Mouse (Mus musculus) left cerebral cortex, postnatal 36 days (tissue): Measurements from ENCODE around the gene Ocel1. TPM values are rescaled to one million over a fixed set of nuclear protein-coding genes. Genes with fewer than 3 reads are reported as not detected.
A peak's percentile ranks its signal among the peaks of the same experiment; 100 is the strongest.

Experiments
- DNase-seq, 2 experiments: peaks; one replicate each; pipeline ENCODE4 v3.0.0; 2021 to 2022; ENCODE audit warnings: low spot score in 2 of 2, mixed read lengths in 1 of 2
- intact Hi-C: fragments of 180-260 bp; cut with DNase I; formaldehyde crosslinking; loops from one replicate; pipeline ENCODE4 v1.15.1; 2025
- total RNA-seq, 2 experiments: library from RNA; stranded (reverse); gene quantifications; 2 replicates each; pipeline ENCODE4 v1.2.3; 2021

Ocel1 gene
- total RNA-seq, 2 experiments from 2014 or later, result 15.4 to 18.1 TPM

DNA sequence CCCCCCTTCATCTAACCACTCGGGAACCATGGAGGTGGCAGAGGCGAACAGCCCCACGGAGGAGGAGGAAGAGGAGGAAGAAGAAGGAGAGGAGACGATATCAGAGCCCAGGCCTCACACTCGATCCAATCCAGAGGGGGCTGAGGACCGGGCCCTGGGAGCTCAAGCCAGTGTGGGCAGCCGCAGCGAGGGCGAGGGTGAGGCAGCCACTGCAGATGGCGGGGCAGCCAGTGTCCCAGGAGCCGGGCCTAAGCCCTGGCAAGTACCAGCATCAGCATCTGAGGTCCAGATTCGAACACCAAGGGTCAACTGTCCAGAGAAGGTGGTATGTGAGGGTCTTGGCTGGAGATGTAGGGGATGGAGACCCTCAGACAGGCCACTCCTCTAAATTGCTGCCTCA lies 26.6 kb downstream of the Ocel1 start:
- intact Hi-C loops, result loop anchor here (5.0 kb wide), 1 partner anchor 825 kb away; no protein-coding TSS in a partner anchor
- DNase-seq, result no peak

DNA sequence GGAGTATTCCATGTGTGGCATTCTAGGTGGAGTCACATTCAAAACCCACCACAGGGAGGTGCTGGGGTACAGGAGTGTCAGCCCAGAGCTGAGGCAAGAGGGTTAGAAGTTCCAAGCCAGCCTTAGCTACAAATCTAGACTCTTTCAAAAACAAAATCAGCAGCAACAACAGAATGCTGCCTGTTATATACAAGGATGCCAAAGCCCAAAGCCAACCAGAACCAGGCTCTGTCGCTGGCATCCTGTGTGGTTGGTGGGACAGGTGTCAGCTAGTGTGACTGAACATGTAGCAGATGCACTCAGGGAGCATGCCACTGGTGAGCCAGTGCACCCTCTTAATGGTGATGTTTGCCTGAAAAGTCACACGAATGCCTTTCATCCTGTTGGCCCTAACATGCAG lies 29.7 kb downstream of the Ocel1 start:
- intact Hi-C loops, result no loop called here
- no peak for DNase-seq

DNA sequence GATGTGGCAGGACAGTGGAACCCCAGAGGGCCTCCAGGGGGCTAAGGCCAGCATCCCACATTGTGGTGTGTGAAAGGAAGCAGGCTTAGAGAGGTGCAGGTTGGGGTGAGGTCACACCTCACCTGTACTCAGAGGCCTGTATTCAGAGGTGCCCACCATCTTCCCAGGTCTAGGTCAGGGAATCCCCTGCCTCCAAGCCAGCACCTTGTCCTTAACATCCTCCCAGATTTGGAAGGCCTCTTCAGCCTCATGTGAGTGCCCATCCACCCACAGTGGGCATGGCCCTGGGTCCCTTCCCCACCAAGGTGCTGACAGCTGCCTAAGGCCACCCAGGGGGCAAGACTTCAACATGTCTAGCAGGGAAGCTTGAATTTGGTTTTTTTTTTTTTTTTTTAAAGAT lies 30.4 kb downstream of the Ocel1 start:
- DNase-seq, result no peak
- intact Hi-C loops, result no loop called here

DNA sequence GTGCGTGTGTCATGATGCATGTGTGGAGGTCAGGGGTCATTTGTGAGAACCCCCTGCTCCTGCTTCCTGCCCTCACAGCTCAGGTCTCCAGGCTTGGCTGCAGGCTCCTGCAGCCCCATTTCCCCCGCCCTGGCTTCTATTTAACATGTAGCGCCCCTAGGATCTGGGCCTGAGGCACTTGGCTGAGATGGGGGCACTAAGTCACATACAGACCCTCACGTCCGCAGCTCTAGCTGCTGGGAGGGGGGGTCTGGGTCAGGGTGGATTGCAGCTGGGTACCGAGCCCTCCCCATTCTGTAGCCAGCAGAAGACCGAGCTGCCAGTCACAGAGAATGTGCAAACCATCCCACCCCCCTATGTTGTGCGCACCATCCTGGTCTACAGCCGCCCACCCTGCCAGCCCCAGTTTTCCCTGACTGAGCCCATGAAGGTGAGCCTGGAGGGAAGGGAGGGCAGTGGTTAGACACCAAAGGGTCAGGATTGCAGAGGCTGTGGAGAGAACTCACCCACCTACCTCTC lies 31.4 kb downstream of the Ocel1 start:
- intact Hi-C loops, result no loop called here
- no peak for DNase-seq

DNA sequence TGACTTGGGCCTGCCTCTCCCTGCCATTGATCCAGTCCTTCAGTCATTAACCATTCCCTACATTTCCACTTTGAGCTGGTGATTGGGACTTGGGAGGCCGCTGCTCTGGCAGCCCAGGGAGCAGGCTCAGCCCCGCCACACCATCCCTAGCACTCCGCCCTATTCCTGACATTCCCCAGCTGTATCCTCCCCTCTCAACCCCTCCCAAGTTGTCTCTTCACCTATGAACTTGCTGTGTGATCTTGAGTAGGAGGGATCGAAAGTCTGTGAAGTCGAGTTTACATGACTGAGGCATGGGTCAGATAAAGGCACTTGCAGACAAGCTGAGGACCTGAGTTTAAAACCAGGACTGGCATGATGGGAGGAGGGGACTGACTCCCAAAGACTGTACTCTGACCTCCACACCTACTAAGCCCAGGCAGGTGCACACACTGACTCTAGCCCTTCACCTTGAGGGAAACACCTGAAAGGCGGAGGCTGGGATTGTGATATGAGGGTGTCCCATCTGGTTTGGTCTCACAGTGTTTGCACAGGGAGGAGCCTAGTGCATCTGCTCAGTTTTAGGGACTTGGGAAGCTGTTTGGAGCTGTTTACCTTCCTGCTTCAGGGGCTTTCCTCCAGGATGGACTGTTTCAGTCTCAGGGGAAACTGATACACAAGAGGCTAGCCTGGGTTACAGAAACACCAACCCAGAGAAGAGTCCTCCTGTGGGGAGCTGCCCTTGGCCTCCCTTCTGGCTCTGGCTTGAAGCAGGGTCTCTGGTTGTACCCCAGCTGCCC lies 32.2 kb downstream of the Ocel1 start:
- intact Hi-C loops, result no loop called here
- no peak for DNase-seq

DNA sequence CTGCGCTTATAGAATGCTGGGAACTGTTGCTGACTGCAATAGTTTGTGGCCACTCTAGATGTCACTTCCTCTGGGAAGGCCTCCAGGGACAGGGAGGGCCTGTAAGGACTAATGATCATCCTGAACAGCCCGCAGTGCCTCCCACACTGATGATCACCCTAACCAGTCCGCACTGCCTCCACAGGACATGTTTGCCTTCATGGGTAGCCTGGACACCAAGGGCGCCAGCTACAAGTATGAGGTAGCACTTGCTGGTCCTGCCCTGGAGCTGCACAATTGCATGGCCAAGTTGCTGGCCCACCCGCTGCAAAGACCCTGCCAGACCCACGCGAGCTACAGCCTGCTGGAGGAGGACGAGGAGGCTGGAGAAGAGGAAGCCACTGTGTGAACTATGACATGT lies 32.9 kb downstream of the Ocel1 start:
- DNase-seq, result no peak
- intact Hi-C loops, result no loop called here

DNA sequence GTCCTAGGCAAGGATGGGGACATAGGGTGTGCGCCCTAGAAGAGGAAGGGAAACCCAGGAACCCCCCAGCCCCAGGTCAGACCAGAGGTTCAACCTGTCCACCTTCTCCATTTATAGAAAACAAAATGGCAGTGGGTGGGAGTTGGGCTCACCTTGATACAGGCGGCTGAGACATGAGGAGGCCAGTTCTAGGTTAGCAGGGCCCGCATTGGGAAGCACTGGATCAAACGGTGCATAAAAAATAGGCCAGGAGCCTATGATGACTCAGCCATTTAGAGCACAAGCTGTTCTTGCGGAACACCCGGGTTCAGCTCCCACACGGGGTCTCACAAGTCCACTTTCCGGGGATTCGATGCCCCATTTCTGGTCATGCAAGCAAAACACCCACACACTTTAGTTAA lies 33.9 kb downstream of the Ocel1 start:
- intact Hi-C loops, result no loop called here
- DNase-seq, result no peak

DNA sequence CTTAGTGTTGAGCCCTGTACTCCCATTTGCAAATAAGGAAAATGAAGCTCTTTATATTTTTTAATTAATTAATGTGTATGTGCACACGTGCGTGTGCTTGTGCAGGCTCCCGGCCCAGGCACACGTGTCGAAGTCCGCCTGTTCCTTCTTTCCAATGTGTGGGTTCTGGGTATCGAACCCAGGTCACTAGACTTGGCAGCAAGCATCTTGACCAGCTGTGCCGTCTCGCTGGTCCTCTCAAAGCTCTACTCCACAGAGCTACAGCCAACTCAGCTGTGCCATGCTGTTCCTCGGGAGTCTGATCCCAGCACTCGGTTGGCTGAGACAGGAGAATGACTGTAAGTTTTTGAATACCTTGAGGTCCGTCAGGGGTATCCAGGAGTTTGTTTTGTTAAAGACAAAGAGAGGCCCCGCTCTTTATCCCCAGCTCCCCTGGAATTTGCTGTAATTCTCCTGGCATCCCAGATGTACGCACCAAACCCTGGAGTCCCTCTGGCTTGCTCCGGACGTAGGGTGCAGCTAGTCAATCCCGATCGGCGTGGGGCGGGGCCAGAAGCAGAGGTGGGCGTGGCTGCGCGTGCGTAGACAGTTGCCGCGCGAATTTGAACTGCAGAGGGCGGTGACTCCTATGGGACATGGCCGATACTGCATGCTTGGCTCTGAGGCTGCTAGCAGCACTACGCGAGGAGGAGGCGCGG lies 34.5 kb downstream of the Ocel1 start, which contains the start of gene Ankle1:
Gene Ankle1 (plus strand): TSS at position 610 of the 698 bp plus-strand sequence.
- intact Hi-C loops, result no loop called here
- DNase-seq, result peak; percentile 90 to 91

DNA sequence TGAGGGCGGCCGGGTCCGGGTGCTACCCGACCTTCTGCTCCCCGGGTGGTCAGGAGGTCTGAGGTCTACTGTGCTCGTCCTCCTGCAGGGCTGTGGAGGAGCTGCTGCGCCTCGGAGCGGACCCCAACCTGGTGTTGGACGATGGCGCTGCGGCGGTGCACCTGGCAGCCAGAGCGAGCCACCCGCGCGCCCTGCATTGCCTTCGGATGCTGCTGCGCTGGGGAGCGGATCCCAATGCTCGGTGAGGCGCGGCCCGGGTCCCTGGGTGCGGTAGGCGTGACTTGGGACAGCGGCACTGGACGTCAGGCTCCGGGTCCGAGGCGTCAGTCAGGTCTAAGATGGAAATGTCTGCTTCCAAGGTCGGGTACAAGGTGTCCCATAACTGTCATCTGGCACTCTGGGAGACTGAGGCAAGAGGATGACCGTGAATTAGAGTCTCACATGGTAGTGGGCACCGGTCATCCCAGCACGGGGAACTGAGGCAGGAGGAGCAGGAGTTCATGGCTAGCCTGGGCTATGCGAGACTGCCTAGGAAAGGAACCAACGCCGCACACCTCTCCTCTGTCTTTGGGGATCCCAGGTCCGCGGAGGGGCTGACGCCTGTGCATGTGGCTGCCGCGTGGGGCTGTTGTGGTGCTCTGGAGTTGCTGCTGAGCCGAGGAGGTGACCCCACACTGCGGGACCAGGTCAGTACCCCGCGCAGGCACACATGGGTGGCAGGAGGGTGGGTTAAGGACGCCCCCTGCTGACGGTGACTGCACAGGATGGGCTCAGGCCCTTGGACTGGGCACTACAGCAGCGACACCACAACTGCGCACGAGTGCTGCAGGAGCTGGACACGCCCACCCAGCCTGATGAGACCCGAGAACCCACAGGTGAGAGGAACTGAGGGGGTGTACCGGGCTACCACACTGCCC lies 35.3 kb downstream of the Ocel1 start:
- DNase-seq, result no peak
- intact Hi-C loops, result no loop called here

DNA sequence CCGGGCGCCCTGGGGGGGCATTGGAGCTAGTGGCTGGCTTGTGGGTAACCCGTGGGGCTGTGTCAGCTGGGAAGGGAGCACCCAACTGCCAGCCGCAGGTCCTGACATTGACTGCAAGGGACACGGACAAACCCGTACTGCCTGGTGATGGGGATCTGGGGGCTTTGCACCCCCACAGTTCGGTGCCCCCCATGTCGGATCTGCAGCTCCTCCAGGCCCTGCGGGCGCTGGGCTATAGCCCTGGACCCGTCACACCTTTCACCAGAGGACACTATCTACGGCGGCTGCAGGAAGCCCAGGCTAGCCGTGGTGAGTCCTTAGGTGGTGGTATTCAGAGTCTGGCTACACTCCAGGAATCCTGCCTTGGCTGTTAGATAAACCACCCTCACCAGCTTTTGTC lies 36.3 kb downstream of the Ocel1 start:
- no peak for DNase-seq
- intact Hi-C loops, result no loop called here

DNA sequence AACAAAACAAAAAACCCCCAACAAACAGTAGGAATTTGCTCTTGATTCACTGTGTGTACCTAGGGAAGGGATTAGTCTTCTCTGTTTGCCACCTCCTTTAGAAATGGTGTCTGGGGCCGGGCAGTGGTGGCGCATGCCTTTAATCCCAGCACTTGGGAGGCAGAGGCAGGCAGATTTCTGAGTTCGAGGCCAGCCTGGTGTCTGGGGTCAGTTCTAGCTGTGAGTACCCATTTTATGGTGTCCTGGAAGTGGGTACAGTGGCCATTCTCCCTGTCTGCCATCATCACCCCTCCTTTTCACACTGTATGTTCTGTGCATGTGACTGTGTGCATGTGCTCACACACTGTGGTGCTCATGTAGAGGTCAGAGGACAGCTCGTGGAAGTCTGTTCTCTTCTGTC lies 37.1 kb downstream of the Ocel1 start:
- intact Hi-C loops, result no loop called here
- no peak for DNase-seq

DNA sequence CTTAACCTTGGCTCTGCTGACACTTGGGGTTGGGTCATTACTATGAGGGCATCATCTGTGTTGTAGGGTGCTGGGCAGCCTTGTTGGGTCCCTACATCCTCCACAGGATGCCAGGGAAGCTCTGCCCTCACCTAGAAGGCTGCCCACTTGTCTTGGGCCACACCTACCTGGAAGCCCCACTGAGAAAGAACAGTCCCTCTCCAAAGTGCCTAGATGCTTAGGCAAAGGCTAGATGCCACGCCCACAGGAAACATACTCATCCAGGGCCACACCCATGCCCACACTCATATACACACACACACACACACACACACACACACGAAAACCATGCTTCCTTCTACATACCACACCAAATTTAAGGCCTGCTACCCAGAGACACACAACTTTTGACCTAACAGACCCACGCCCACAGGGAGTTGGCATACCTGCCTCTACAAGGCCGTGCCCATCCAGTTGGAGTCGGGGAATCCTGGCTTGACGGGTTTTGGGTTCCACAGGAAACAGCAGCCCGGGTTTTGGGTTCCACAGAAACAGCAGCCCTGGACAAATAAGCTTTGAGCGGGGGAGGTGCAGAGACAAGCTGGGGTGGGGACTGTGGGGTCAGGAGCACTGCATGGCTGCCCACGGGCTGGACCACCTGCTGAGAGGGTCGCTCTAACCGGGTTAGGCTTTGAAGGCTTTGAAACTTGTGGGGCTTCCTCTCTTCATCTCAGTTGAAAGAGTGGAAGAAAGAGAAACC lies 40.6 kb downstream of the Ocel1 start:
- no peak for DNase-seq
- intact Hi-C loops, result no loop called here

DNA sequence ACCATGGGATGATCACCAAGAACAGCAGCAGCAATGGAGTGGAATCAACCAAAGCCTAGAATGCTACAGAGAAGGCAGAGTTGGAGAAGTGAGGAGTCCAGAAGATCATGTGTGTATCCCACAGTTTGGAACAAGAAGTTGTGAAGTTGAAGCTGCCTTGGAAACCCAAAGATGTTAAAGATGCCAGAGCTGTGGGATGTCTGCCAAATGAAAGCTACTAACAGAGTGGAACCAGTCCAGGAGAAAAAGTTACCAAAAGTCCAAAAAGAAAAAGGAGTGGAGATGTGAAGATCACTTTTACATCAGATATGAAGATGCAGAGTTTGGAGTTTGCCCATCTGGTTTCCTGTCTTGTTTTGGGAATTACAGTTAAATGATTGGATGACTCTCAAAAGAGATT lies 51.0 kb downstream of the Ocel1 start:
- intact Hi-C loops, result no loop called here
- no peak for DNase-seq

Other genes starting within 250 kb of the Ocel1 start
- gene Myo9b, start 98.6 kb upstream of the Ocel1 start, total RNA-seq, result 10 to 100 TPM; 24.3 to 39.4 TPM
- 10 to 100 TPM; 12.3 to 15.8 TPM for gene Haus8, start 98.4 kb upstream of the Ocel1 start, total RNA-seq
- gene Use1, start 4.5 kb upstream of the Ocel1 start, total RNA-seq, result 100 to 1,000 TPM; 104 to 119 TPM
- gene Nr2f6, start 10.7 kb downstream of the Ocel1 start, total RNA-seq, result 10 to 100 TPM; 39.3 to 40.6 TPM
- 1 to 10 TPM; 3.4 to 4.9 TPM for gene Ushbp1, start 24.5 kb downstream of the Ocel1 start, total RNA-seq
- 100 to 1,000 TPM; 101 to 116 TPM for gene Babam1, start 25.6 kb downstream of the Ocel1 start, total RNA-seq
- gene Ankle1, start 34.7 kb downstream of the Ocel1 start, total RNA-seq, result under 1 TPM in 1 of 2 experiments, not detected in 1; 0.29 TPM
- gene Abhd8, start 92.4 kb downstream of the Ocel1 start, total RNA-seq, result 100 to 1,000 TPM; 303 to 342 TPM
- 10 to 100 TPM; 47.3 to 68.9 TPM for gene Mrpl34, start 93.7 kb downstream of the Ocel1 start, total RNA-seq
- gene Dda1, start 97.9 kb downstream of the Ocel1 start, total RNA-seq, result 10 to 100 TPM; 70.7 to 78.7 TPM
- 10 to 100 TPM; 59.3 to 62.2 TPM for gene Ano8, start 114.7 kb downstream of the Ocel1 start, total RNA-seq
- 10 to 100 TPM; 34.2 to 36.0 TPM for gene Gtpbp3, start 116.8 kb downstream of the Ocel1 start, total RNA-seq
- gene Plvap, start 140.5 kb downstream of the Ocel1 start, total RNA-seq, result 1 to 10 TPM; 7.4 to 9.4 TPM
- not detected for gene Ccdc194, start 154.4 kb downstream of the Ocel1 start, total RNA-seq
- 1 to 10 TPM; 3.5 to 4.8 TPM for gene Bst2, start 166.2 kb downstream of the Ocel1 start, total RNA-seq
- 10 to 100 TPM; 37.8 to 43.0 TPM for gene Mvb12a, start 171.6 kb downstream of the Ocel1 start, total RNA-seq
- gene Tmem221, start 187.6 kb downstream of the Ocel1 start, total RNA-seq, result not detected
- gene Nxnl1, start 195.3 kb downstream of the Ocel1 start, total RNA-seq, result under 1 TPM; 0.18 to 0.22 TPM
- gene Slc27a1, start 197.6 kb downstream of the Ocel1 start, total RNA-seq, result 100 to 1,000 TPM in 1 of 2 experiments, 10 to 100 TPM in 1; 94.7 to 109 TPM
- 10 to 100 TPM; 31.1 to 41.6 TPM for gene Pgls, start 220.9 kb downstream of the Ocel1 start, total RNA-seq
- gene Fam129c, start 226.3 kb downstream of the Ocel1 start, total RNA-seq, result 1 to 10 TPM; 3.9 to 4.0 TPM
- gene Colgalt1, start 239.7 kb downstream of the Ocel1 start, total RNA-seq, result 10 to 100 TPM; 48.5 to 52.2 TPM